Mouse (Mus musculus): ENCODE data around the gene Chchd4. TPM values are rescaled to one million over a fixed set of nuclear protein-coding genes. Genes with fewer than 3 reads are reported as not detected.
"Not testable (repeated sequence)": the region's sequence is repeated elsewhere in the genome, so short reads cannot be mapped to it uniquely, and the experiment has no call there.

Chchd4 gene
- total RNA-seq, 2 experiments from 2014 or later = 8.0 to 8.7 TPM

DNA sequence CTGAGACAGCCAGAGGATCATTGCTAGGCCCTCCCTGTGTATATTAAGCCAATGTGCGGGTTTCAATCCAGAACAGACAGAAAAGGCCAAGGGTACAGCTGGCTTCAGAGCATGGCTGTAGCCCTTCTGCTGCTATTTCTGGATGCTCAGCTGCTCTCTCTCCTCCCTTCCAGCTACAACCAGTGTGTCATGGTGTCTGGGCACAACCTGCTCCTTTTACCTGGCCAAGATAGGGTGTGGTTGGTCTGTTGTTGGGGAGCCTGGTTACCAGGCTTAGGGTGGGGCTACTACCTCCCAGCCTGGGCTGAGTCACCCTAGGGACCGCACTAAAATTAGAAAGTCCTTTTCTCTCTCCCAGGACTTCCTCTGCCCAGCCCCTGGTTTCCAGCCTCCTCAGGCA, 10.0 kb upstream of the Chchd4 start:
- intact Hi-C loops (cut with DNase I; ENCODE audit: low total_unique reads) = no loop called here
- DNase-seq = peak; percentile 32

- no peak for DNase-seq
- intact Hi-C loops (cut with DNase I; ENCODE audit: low total_unique reads) = no loop called here
Measured at GRCm38 (mm10) chr6:91476541-91476940, 3.2 kb upstream of the Chchd4 start.

GRCm38 (mm10) chr6:91474441-91475190, 1.3 kb upstream of the Chchd4 start:
- peak; percentile 52 for DNase-seq
- intact Hi-C loops (cut with DNase I; ENCODE audit: low total_unique reads) = no loop called here

GRCm38 (mm10) chr6:91473805-91474440, 577 bp upstream of the Chchd4 start:
- intact Hi-C loops (cut with DNase I; ENCODE audit: low total_unique reads) = no loop called here
- no peak for DNase-seq

DNA sequence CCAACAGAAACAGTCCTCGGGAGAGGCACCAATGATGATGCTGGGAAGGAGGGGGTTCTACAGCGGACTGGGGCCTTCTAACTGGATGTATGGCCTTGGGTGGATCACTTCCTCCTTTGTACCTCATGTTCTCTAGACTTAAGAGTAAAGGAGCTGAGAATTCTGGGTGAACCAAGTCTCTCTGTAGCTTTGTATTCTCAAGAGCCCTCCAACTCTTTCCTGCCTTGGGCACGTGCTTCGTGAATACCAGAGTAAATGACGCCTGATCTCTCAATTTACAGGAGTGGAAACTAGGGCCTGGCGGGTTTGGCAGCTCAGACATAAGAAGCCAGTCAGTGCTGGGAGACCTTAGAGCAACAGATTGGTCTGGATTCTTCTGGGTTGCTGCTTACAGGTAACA, 1.0 kb downstream of the Chchd4 start:
- DNase-seq = no peak
- intact Hi-C loops (cut with DNase I; ENCODE audit: low total_unique reads) = no loop called here

GRCm38 (mm10) chr6:91471427-91471826, 1.9 kb downstream of the Chchd4 start:
- DNase-seq; intact Hi-C loops (cut with DNase I; ENCODE audit: low total_unique reads): not testable (repeated sequence)

GRCm38 (mm10) chr6:91470712-91471111, 2.6 kb downstream of the Chchd4 start:
- no peak for DNase-seq
- intact Hi-C loops (cut with DNase I; ENCODE audit: low total_unique reads) = no loop called here

GRCm38 (mm10) chr6:91467106-91467505, 6.2 kb downstream of the Chchd4 start:
- intact Hi-C loops (cut with DNase I; ENCODE audit: low total_unique reads) = no loop called here
- DNase-seq = no peak

GRCm38 (mm10) chr6:91465756-91466155, 7.6 kb downstream of the Chchd4 start:
- DNase-seq = no peak
- intact Hi-C loops (cut with DNase I; ENCODE audit: low total_unique reads) = no loop called here

DNA sequence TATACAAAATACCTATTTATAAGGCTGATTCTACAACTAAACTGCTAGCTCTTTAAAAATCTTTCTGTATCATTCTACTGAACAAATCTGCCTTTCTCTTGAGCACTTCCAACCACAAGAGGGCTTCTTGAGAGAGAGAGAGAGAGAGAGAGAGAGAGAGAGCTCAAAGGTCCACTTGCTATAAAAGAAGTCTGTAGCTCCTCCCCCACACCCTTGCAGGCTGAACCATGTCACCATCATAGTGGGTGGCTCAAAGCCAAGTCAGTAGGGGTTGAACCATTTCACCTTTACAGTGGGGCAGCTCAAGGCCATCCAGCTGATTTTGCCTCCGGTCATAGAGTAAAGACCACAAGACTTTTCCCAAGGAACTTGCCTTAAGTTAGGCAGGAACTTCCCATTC, 13.9 kb downstream of the Chchd4 start:
- intact Hi-C loops (cut with DNase I; ENCODE audit: low total_unique reads) = no loop called here
- no peak for DNase-seq

DNA sequence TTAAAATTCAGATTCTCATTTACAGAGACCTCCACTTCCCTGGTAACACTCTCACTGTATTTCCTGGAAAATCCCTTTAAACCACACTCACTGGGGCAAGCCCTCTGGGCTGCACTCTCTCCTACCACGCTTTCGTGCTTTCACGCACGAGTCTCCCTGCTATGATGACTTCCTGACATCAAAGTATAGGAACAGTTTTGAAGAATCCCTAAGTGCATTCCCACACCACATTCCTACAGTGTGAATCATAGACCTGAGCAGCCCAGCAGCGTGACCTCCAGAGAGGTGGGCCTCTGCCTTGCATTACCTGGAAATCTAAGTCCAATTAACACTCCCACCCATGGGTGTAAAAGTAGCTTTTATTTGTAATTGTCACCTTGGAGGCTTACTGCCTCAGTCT, 18.8 kb downstream of the Chchd4 start:
- intact Hi-C loops (cut with DNase I; ENCODE audit: low total_unique reads) = no loop called here
- no peak for DNase-seq

- DNase-seq = no peak
- intact Hi-C loops (cut with DNase I; ENCODE audit: low total_unique reads) = no loop called here
Measured at GRCm38 (mm10) chr6:91452056-91452455, 21.3 kb downstream of the Chchd4 start.

DNA sequence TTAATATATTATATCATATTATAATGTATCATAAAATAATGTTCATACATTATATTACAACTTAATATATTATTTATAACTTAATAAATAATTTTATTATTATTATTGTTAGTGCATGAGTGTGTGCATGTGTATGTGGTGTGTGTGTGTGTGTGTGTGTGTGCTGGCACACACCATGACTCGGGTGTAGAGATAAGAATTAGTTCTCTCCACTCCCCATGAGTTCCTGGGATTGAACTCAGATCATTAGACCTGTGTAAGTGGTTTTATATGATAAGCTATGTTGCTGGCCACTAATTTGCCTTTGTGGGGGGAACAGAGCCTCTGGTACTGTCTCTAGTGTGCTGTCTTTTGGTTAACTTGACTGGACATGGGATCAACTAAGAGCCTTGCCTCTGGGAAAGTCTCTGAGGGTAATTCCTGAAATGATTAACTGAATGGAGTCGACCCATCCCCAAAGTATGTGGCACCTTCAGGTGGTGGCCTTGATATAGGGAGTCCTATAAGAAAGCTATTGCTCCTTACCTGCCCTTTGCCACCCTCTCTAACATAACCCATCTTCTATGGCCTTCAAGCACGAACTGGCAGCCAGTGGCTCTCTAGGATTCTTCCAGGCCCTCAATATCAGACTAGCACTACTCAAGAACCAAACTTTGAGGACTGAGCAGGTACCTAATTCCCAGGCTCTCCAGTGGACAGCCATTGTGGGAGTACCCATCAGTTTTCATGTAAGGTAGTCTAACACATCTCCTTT, 23.7 kb downstream of the Chchd4 start:
- intact Hi-C loops (cut with DNase I; ENCODE audit: low total_unique reads) = no loop called here
- no peak for DNase-seq

GRCm38 (mm10) chr6:91445316-91445715, 28.0 kb downstream of the Chchd4 start:
- intact Hi-C loops (cut with DNase I; ENCODE audit: low total_unique reads) = no loop called here
- no peak for DNase-seq

DNA sequence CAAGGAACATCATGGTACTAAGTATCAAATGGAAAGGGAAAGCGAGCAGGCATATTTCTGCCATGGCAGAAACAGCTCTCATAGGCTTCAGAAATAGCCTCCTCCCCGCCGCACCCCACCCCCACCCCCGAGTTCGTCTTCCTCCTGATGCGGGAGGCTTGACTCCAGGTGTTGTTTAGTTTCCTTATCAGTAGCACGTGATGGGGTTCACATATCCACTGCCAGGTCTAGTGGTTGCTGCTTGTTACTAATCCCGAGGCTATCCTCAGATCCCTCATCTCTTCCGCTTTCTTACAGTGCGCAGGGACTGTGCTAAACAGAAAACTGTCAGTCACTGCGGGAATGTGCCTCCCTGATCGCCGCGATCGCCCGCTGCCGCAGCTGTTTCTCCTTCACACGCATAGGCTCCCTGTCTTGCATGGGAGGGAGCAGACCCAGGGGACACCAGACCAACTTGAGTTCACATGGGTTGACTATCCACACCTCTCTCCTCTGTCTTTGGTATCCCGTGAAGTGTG, 32.1 kb downstream of the Chchd4 start:
- no peak for DNase-seq
- intact Hi-C loops (cut with DNase I; ENCODE audit: low total_unique reads) = no loop called here

GRCm38 (mm10) chr6:91440474-91441144, 32.7 kb downstream of the Chchd4 start:
- intact Hi-C loops (cut with DNase I; ENCODE audit: low total_unique reads) = no loop called here
- DNase-seq = peak; percentile 95

DNA sequence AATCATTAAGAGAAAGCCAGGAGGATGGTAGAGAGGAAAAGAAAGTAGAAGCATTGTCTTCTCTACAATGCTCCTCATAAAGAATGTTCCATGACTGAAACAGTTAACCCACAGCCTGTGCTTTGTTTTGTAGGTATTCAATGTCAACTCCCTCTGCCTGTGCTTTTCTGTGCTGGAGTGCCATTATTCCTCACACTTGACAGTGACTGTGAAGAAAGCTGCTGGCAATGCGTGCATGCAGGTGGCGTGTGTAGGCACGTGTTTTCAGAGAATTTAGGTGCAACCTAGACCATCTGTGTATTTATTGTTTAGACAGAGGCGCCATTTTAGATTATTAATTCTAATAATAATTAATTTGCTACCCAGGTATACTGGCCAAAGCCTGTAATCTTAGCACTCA, 49.2 kb downstream of the Chchd4 start:
- intact Hi-C loops (cut with DNase I; ENCODE audit: low total_unique reads) = no loop called here
- no peak for DNase-seq

GRCm38 (mm10) chr6:91421629-91422028, 51.7 kb downstream of the Chchd4 start:
- DNase-seq = no peak
- intact Hi-C loops (cut with DNase I; ENCODE audit: low total_unique reads) = no loop called here

- no peak for DNase-seq
Measured at GRCm38 (mm10) chr6:91417291-91417845, 56.0 kb downstream of the Chchd4 start.

GRCm38 (mm10) chr6:91416146-91416545, 57.2 kb downstream of the Chchd4 start:
- intact Hi-C loops (cut with DNase I; ENCODE audit: low total_unique reads) = no loop called here
- no peak for DNase-seq

More at GRCm38 (mm10) chr6:91417291-91417845, 56.0 kb downstream of the Chchd4 start:
- intact Hi-C loops (cut with DNase I; ENCODE audit: low total_unique reads) = no loop called here
